ENCODE assay signal across 8 mouse cellular contexts in genomic region chr2:170266407-170267101, GRCm38 (mm10).
A peak's percentile ranks its signal among the peaks of the same experiment; 100 is the strongest.
DNase-seq lines count a peak whose midpoint lies in the region; ATAC-seq and TF ChIP-seq lines count a peak whose summit lies in the region.

No protein-coding gene starts in this region.

- no peaks in the 10 kb centered on the region for H3K27me3 ChIP-seq in heart, embryonic 12.5 days (replicated peaks)
- no peaks in the 10 kb centered on the region for H3K27me3 ChIP-seq in hindbrain, embryonic 12.5 days
- no peaks in the 10 kb centered on the region for H3K27me3 ChIP-seq in liver, embryonic 14.5 days (ENCODE audit: control insufficient read depth, insufficient read depth, low read length)
- H3K27me3 ChIP-seq in neural tube, embryonic 13.5 days: 0 out of 2 replicates have a peak, but pooled peaks cover 4% of the 10 kb centered on the region

- ATAC-seq in heart, embryonic 12.5 days (ENCODE audit: insufficient number of reproducible peaks, low FRiP score): no peak
- no peak for ATAC-seq in hindbrain, embryonic 12.5 days (ENCODE audit: low FRiP score)
- no peak for ATAC-seq in liver, embryonic 14.5 days (ENCODE audit: insufficient read depth)
- ATAC-seq in neural tube, embryonic 13.5 days (ENCODE audit: low read depth): no peak

- TF ChIP-seq EP300 in liver, embryonic 14.5 days (IDR thresholded peaks at IDR 0.05; ENCODE audit: low read depth): no peak

- intact Hi-C loops in heart, postnatal 36 days (cut with DNase I): loop anchor here (5.0 kb wide), 2 partner anchors 44 to 134 kb away; no protein-coding TSS in a partner anchor

- peak overlapping the region; percentile 62 for H3K4me2 ChIP-seq in heart, embryonic 12.5 days
- H3K4me2 ChIP-seq in hindbrain, embryonic 12.5 days (replicated peaks): peak overlapping the region; percentile 47
- peak overlapping the region; percentile 40 for H3K4me2 ChIP-seq in liver, embryonic 14.5 days (ENCODE audit: low read depth)
- peak overlapping the region; percentile 49 for H3K4me2 ChIP-seq in neural tube, embryonic 13.5 days

- H3K9ac ChIP-seq in heart, embryonic 12.5 days: peak overlapping the region; percentile 13
- H3K9ac ChIP-seq in hindbrain, embryonic 12.5 days: peak overlapping the region; percentile 32; the same call in 1 of the 2 replicates
- no peak overlapping the region for H3K9ac ChIP-seq in liver, embryonic 14.5 days (replicated peaks)
- H3K9ac ChIP-seq in neural tube, embryonic 13.5 days: peak overlapping the region; percentile 43

- no peak for TF ChIP-seq POLR2A in bone marrow, adult 2 months (IDR thresholded peaks at IDR 0.05; ENCODE audit: borderline replicate concordance, control insufficient read depth, low read depth, low read length)

- peaks cover 24% of the 10 kb centered on the region for H3K4me1 ChIP-seq in heart, embryonic 12.5 days (replicated peaks)
- no peaks in the 10 kb centered on the region; the same call in none of the 2 replicates for H3K4me1 ChIP-seq in bone marrow, adult 2 months (ENCODE audit: control insufficient read depth, insufficient read depth, low read length)
- peaks cover 21% of the 10 kb centered on the region for H3K4me1 ChIP-seq in hindbrain, embryonic 12.5 days
- H3K4me1 ChIP-seq in liver, embryonic 14.5 days (replicated peaks; ENCODE audit: control insufficient read depth in 2 of 2, insufficient read depth in 2 of 2, low read length in 1 of 2): peaks cover 0 to 4% of the 10 kb centered on the region in 2 experiments; a peak in 1 of 4 replicates
- peaks cover 28% of the 10 kb centered on the region for H3K4me1 ChIP-seq in neural tube, embryonic 13.5 days (replicated peaks)

- TF ChIP-seq CTCF in bone marrow, adult 2 months (IDR thresholded peaks at IDR 0.05; ENCODE audit: control insufficient read depth, insufficient read depth, low read length): peak; percentile 54
- TF ChIP-seq CTCF in liver, embryonic 14.5 days (IDR thresholded peaks at IDR 0.05; ENCODE audit: low read depth): peak; percentile 55

- 28% methylated on average over 16 of the region's 16 CpGs for WGBS in heart, embryonic 12.5 days
- 31% methylated on average over 16 of the region's 16 CpGs for WGBS in bone marrow, adult 2 months
- 18% methylated on average over 16 of the region's 16 CpGs for WGBS in hindbrain, embryonic 12.5 days
- WGBS in liver, embryonic 14.5 days (ENCODE audit: insufficient replicate concordance): 15% methylated on average over 16 of the region's 16 CpGs
- 31% methylated on average over 16 of the region's 16 CpGs for WGBS in neural tube, embryonic 13.5 days

- DNase-seq in heart, postnatal 36 days: no peak
- DNase-seq in liver, embryonic 14.5 days (ENCODE audit: low read depth in 3 of 3, low spot score in 3 of 3): no peak
- no peak for DNase-seq in urinary bladder, postnatal 25 days (ENCODE audit: low spot score)
- no peak for DNase-seq in urinary bladder, adult 18-20 months (ENCODE audit: low spot score in 2 of 2)

- H3K27ac ChIP-seq in heart, embryonic 12.5 days (ENCODE audit: poor library complexity, severe bottlenecking): no peak overlapping the region; the same call in 1 of the 2 replicates
- H3K27ac ChIP-seq in bone marrow, adult 2 months (ENCODE audit: control insufficient read depth, insufficient read depth, low read depth, low read length, poor library complexity): no peak overlapping the region
- no peak overlapping the region for H3K27ac ChIP-seq in hindbrain, embryonic 12.5 days
- H3K27ac ChIP-seq in liver, embryonic 14.5 days: no peak overlapping the region
- H3K27ac ChIP-seq in neural tube, embryonic 13.5 days (replicated peaks): peak overlapping the region; percentile 29; the same call in 1 of the 2 replicates

- H3K9me3 ChIP-seq in heart, embryonic 12.5 days (replicated peaks): no peaks in the 10 kb centered on the region
- H3K9me3 ChIP-seq in hindbrain, embryonic 12.5 days (replicated peaks): no peaks in the 10 kb centered on the region
- no peaks in the 10 kb centered on the region for H3K9me3 ChIP-seq in liver, embryonic 14.5 days (ENCODE audit: control insufficient read depth, low read length)
- no peaks in the 10 kb centered on the region; the same call in 1 of the 2 replicates for H3K9me3 ChIP-seq in neural tube, embryonic 13.5 days

- peak overlapping the region; percentile 32 for H3K4me3 ChIP-seq in heart, embryonic 12.5 days
- H3K4me3 ChIP-seq in bone marrow, adult 2 months (replicated peaks; ENCODE audit: control insufficient read depth, low read depth, low read length): peak overlapping the region; percentile 19
- H3K4me3 ChIP-seq in hindbrain, embryonic 12.5 days: peak overlapping the region; percentile 16; the same call in 1 of the 2 replicates
- peak overlapping the region; percentile 6 to 33; a peak in 1 of 4 replicates for H3K4me3 ChIP-seq in liver, embryonic 14.5 days (ENCODE audit: insufficient read depth in 1 of 2, low read depth in 2 of 2, low read length in 2 of 2)
- H3K4me3 ChIP-seq in neural tube, embryonic 13.5 days: peak overlapping the region; percentile 21

- H3K36me3 ChIP-seq in heart, embryonic 12.5 days: no peaks in the 10 kb centered on the region
- H3K36me3 ChIP-seq in hindbrain, embryonic 12.5 days: no peaks in the 10 kb centered on the region
- no peaks in the 10 kb centered on the region for H3K36me3 ChIP-seq in liver, embryonic 14.5 days (replicated peaks; ENCODE audit: control insufficient read depth, insufficient read depth, low read depth)
- no peaks in the 10 kb centered on the region for H3K36me3 ChIP-seq in neural tube, embryonic 13.5 days
